Mouse (Mus musculus): ENCODE results near the gene Spats2l. TPM values are rescaled to one million over a fixed set of nuclear protein-coding genes. Genes with fewer than 3 reads are reported as not detected.

The Spats2l gene
- polyA plus RNA-seq, 1 experiment from 2014 or later, result 55.2 TPM

- ATAC-seq (ENCODE audit: low FRiP score), result peak; percentile 90
- H3K27ac ChIP-seq (ENCODE audit: low read depth, low read length), result peak overlapping the region; percentile 36; the same call in 1 of the 2 replicates
- H3K9me3 ChIP-seq (ENCODE audit: control insufficient read depth, low read length), result no peaks in the 10 kb centered on the region
- H3K4me1 ChIP-seq (replicated peaks; ENCODE audit: control insufficient read depth, insufficient read depth, low read length), result peaks cover 2% of the 10 kb centered on the region; the same call in 1 of the 2 replicates
- no peak overlapping the region for H3K4me3 ChIP-seq (ENCODE audit: low read depth, low read length)
- peak; percentile 66 for DNase-seq (ENCODE audit: low spot score)
- no peak overlapping the region for H3K9ac ChIP-seq (ENCODE audit: low read depth, low read length)
- no peaks in the 10 kb centered on the region for H3K36me3 ChIP-seq (ENCODE audit: control insufficient read depth, insufficient read depth, low read length)
- H3K4me2 ChIP-seq (replicated peaks; ENCODE audit: low read depth, low read length), result no peak overlapping the region
- WGBS, result 27% methylated on average over 4 of the region's 4 CpGs
- no peaks in the 10 kb centered on the region for H3K27me3 ChIP-seq (ENCODE audit: control insufficient read depth, insufficient read depth, low read length)
Observed at GRCm38 (mm10) chr1:57862024-57862423, 88.1 kb downstream of the Spats2l start.

DNA sequence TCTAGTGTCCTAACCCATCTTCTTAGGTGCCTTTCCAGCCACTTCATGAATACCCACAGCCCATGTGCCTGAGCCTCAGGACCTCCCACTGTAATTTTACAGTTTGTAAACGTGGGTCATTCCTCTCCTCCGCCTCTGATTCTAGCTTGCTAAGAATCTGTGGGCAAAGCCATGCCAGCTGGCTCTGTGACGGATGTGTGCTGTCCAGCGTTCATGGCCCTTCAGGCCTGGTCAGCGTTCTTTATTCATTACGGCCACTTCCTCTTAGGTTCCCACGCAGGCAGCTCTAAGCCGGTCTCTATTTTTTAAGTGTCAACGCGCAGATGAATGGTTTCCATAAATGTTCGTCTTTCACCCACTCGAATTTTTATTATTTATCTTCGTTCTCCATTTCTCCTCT is 94.7 kb downstream of the Spats2l start:
- Histone ChIP-seq H3K4me1 (replicated peaks; ENCODE audit: control insufficient read depth, insufficient read depth, low read length) (no peaks in the 10 kb centered on the region), H3K27me3 (ENCODE audit: control insufficient read depth, insufficient read depth, low read length) (no peaks in the 10 kb centered on the region), H3K9me3 (ENCODE audit: control insufficient read depth, low read length) (no peaks in the 10 kb centered on the region), H3K4me3 (ENCODE audit: low read depth, low read length) (no peak overlapping the region), H3K27ac (ENCODE audit: low read depth, low read length) (no peak overlapping the region), H3K9ac (ENCODE audit: low read depth, low read length) (no peak overlapping the region), H3K4me2 (replicated peaks; ENCODE audit: low read depth, low read length) (no peak overlapping the region), H3K36me3 (ENCODE audit: control insufficient read depth, insufficient read depth, low read length) (no peaks in the 10 kb centered on the region)
- ATAC-seq (ENCODE audit: low FRiP score) (no peak), DNase-seq (ENCODE audit: low spot score) (no peak)
- 84% methylated on average over 13 of the region's 13 CpGs for WGBS

DNA sequence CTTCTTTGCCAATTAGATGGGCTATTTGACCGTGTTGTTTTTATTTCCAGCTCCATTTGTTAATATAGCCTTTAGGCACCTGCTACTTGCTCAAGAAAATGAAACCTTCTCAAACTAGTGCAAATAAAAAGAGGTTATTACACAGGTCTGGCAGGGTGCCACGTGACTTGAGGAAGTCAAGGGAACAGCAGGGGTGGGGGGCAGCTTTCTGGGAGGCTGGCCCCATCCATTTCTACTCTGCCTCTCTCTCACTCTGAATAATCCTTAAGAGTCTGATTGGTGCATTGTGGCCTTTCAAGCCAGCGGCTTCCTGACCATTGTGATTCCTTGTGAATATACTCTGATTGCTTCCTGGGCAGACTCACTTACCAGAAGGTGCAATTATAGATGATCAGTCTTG is 98.0 kb downstream of the Spats2l start:
- ATAC-seq (ENCODE audit: low FRiP score), result no peak
- Histone ChIP-seq H3K4me3 (ENCODE audit: low read depth, low read length) (no peak overlapping the region), H3K4me2 (replicated peaks; ENCODE audit: low read depth, low read length) (no peak overlapping the region), H3K27ac (ENCODE audit: low read depth, low read length) (no peak overlapping the region), H3K36me3 (ENCODE audit: control insufficient read depth, insufficient read depth, low read length) (no peaks in the 10 kb centered on the region), H3K4me1 (replicated peaks; ENCODE audit: control insufficient read depth, insufficient read depth, low read length) (no peaks in the 10 kb centered on the region), H3K9me3 (ENCODE audit: control insufficient read depth, low read length) (no peaks in the 10 kb centered on the region), H3K27me3 (ENCODE audit: control insufficient read depth, insufficient read depth, low read length) (no peaks in the 10 kb centered on the region), H3K9ac (ENCODE audit: low read depth, low read length) (no peak overlapping the region)
- WGBS, result 66% methylated on average over 3 of the region's 3 CpGs
- no peak for DNase-seq (ENCODE audit: low spot score)

- ATAC-seq (ENCODE audit: low FRiP score) (no peak), DNase-seq (ENCODE audit: low spot score) (no peak)
- H3K27ac ChIP-seq (ENCODE audit: low read depth, low read length), result no peak overlapping the region
- no peak overlapping the region for H3K9ac ChIP-seq (ENCODE audit: low read depth, low read length)
- H3K4me1 ChIP-seq (replicated peaks; ENCODE audit: control insufficient read depth, insufficient read depth, low read length), result no peaks in the 10 kb centered on the region
- H3K27me3 ChIP-seq (ENCODE audit: control insufficient read depth, insufficient read depth, low read length), result no peaks in the 10 kb centered on the region
- H3K4me3 ChIP-seq (ENCODE audit: low read depth, low read length), result no peak overlapping the region
- H3K4me2 ChIP-seq (replicated peaks; ENCODE audit: low read depth, low read length), result no peak overlapping the region
- no peaks in the 10 kb centered on the region for H3K9me3 ChIP-seq (ENCODE audit: control insufficient read depth, low read length)
- 82% methylated on average over 7 of the region's 7 CpGs for WGBS
- no peaks in the 10 kb centered on the region for H3K36me3 ChIP-seq (ENCODE audit: control insufficient read depth, insufficient read depth, low read length)
Observed at GRCm38 (mm10) chr1:57873996-57874395, 100.0 kb downstream of the Spats2l start.

DNA sequence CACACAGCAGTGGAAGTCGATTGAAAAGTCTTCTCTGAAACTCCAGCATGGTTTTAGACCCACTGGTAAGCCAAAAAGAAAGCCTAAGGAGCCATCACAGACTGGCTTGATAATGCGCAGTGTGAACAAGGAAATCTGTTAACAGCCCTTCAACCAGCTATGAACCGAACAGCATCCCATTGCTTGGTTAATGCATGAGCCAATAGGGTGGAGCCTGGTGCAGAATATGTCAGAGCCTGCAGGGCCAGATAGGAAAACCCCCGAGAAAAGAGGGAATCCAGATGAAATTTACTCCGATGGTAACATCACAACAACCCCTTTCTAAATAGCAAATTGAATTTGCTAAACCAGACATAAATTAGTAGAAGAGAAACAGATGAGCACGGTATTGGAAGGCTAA is 101.1 kb downstream of the Spats2l start:
- Histone ChIP-seq H3K36me3 (ENCODE audit: control insufficient read depth, insufficient read depth, low read length) (no peaks in the 10 kb centered on the region), H3K27ac (ENCODE audit: low read depth, low read length) (peak overlapping the region; percentile 31; the same call in 1 of the 2 replicates), H3K4me1 (replicated peaks; ENCODE audit: control insufficient read depth, insufficient read depth, low read length) (no peaks in the 10 kb centered on the region), H3K27me3 (ENCODE audit: control insufficient read depth, insufficient read depth, low read length) (no peaks in the 10 kb centered on the region), H3K4me2 (replicated peaks; ENCODE audit: low read depth, low read length) (0 out of 2 replicates have a peak overlapping the region, but pooled peaks have one; percentile 6), H3K9ac (ENCODE audit: low read depth, low read length) (no peak overlapping the region), H3K4me3 (ENCODE audit: low read depth, low read length) (no peak overlapping the region), H3K9me3 (ENCODE audit: control insufficient read depth, low read length) (no peaks in the 10 kb centered on the region)
- DNase-seq (ENCODE audit: low spot score), result no peak
- peak; percentile 51; the same call in 1 of the 2 replicates for ATAC-seq (ENCODE audit: low FRiP score)
- 71% methylated on average over 6 of the region's 6 CpGs for WGBS

DNA sequence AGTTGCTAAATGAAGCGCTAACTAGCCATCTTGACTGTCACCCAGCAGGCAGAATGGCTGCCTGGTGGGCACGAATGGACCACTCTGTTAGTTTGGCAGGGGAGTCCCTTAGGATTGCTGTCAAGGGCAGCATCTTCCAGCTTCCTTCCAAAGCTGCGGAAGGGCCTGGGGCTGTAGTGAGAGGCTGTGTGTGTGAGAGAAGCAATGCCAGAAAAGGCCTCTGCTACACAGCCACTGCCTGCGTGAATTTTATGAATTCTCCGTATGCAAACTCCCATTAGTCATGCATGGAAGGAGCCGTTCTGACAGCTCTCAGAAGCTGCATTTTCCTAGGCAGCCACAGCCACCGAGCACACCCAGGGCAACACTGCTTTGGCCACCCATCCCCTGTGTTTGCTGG is 101.5 kb downstream of the Spats2l start:
- Histone ChIP-seq H3K9me3 (ENCODE audit: control insufficient read depth, low read length) (no peaks in the 10 kb centered on the region), H3K4me2 (replicated peaks; ENCODE audit: low read depth, low read length) (0 out of 2 replicates have a peak overlapping the region, but pooled peaks have one; percentile 6), H3K4me1 (replicated peaks; ENCODE audit: control insufficient read depth, insufficient read depth, low read length) (no peaks in the 10 kb centered on the region), H3K27me3 (ENCODE audit: control insufficient read depth, insufficient read depth, low read length) (no peaks in the 10 kb centered on the region), H3K36me3 (ENCODE audit: control insufficient read depth, insufficient read depth, low read length) (no peaks in the 10 kb centered on the region), H3K4me3 (ENCODE audit: low read depth, low read length) (no peak overlapping the region), H3K9ac (ENCODE audit: low read depth, low read length) (no peak overlapping the region), H3K27ac (ENCODE audit: low read depth, low read length) (peak overlapping the region; percentile 31; the same call in 1 of the 2 replicates)
- DNase-seq (ENCODE audit: low spot score) (peak; percentile 34), ATAC-seq (ENCODE audit: low FRiP score) (peak; percentile 58)
- WGBS, result 43% methylated on average over 7 of the region's 7 CpGs

GRCm38 (mm10) chr1:57878957-57879356 is 105.0 kb downstream of the Spats2l start:
- DNase-seq (ENCODE audit: low spot score) (no peak), ATAC-seq (ENCODE audit: low FRiP score) (no peak)
- H3K4me2 ChIP-seq (replicated peaks; ENCODE audit: low read depth, low read length), result no peak overlapping the region
- no peak overlapping the region for H3K9ac ChIP-seq (ENCODE audit: low read depth, low read length)
- H3K27ac ChIP-seq (ENCODE audit: low read depth, low read length), result no peak overlapping the region
- H3K36me3 ChIP-seq (ENCODE audit: control insufficient read depth, insufficient read depth, low read length), result no peaks in the 10 kb centered on the region
- 92% methylated on average over 6 of the region's 6 CpGs for whole genome bisulfite sequencing
- H3K4me3 ChIP-seq (ENCODE audit: low read depth, low read length), result no peak overlapping the region
- no peaks in the 10 kb centered on the region for H3K4me1 ChIP-seq (replicated peaks; ENCODE audit: control insufficient read depth, insufficient read depth, low read length)
- H3K9me3 ChIP-seq (ENCODE audit: control insufficient read depth, low read length), result no peaks in the 10 kb centered on the region
- H3K27me3 ChIP-seq (ENCODE audit: control insufficient read depth, insufficient read depth, low read length), result no peaks in the 10 kb centered on the region

- ATAC-seq (ENCODE audit: low FRiP score) (no peak), DNase-seq (ENCODE audit: low spot score) (no peak)
- Histone ChIP-seq H3K27ac (ENCODE audit: low read depth, low read length) (no peak overlapping the region), H3K4me2 (replicated peaks; ENCODE audit: low read depth, low read length) (no peak overlapping the region), H3K9ac (ENCODE audit: low read depth, low read length) (no peak overlapping the region), H3K4me3 (ENCODE audit: low read depth, low read length) (no peak overlapping the region), H3K27me3 (ENCODE audit: control insufficient read depth, insufficient read depth, low read length) (no peaks in the 10 kb centered on the region), H3K36me3 (ENCODE audit: control insufficient read depth, insufficient read depth, low read length) (no peaks in the 10 kb centered on the region), H3K9me3 (ENCODE audit: control insufficient read depth, low read length) (no peaks in the 10 kb centered on the region), H3K4me1 (replicated peaks; ENCODE audit: control insufficient read depth, insufficient read depth, low read length) (no peaks in the 10 kb centered on the region)
- 81% methylated on average over 2 of the region's 2 CpGs for WGBS
Observed at GRCm38 (mm10) chr1:57884867-57885266, 110.9 kb downstream of the Spats2l start.

GRCm38 (mm10) chr1:57889803-57890202 is 115.8 kb downstream of the Spats2l start:
- H3K27me3 ChIP-seq (ENCODE audit: control insufficient read depth, insufficient read depth, low read length), result no peaks in the 10 kb centered on the region
- H3K27ac ChIP-seq (ENCODE audit: low read depth, low read length), result no peak overlapping the region
- no peak for DNase-seq (ENCODE audit: low spot score)
- no peak for ATAC-seq (ENCODE audit: low FRiP score)
- no peak overlapping the region for H3K4me3 ChIP-seq (ENCODE audit: low read depth, low read length)
- H3K4me1 ChIP-seq (replicated peaks; ENCODE audit: control insufficient read depth, insufficient read depth, low read length), result no peaks in the 10 kb centered on the region
- H3K36me3 ChIP-seq (ENCODE audit: control insufficient read depth, insufficient read depth, low read length), result no peaks in the 10 kb centered on the region
- WGBS, result 54% methylated on average over 5 of the region's 5 CpGs
- no peak overlapping the region for H3K9ac ChIP-seq (ENCODE audit: low read depth, low read length)
- no peak overlapping the region for H3K4me2 ChIP-seq (replicated peaks; ENCODE audit: low read depth, low read length)
- no peaks in the 10 kb centered on the region for H3K9me3 ChIP-seq (ENCODE audit: control insufficient read depth, low read length)
